Mouse (Mus musculus) megakaryocyte, embryonic 14.5 days (primary cell): ENCODE results near the gene Trim28.

Source experiments
- FLI1 ChIP-seq: IDR thresholded peaks from 2 replicates; pipeline ENCODE4 v1.6.1; 2012; ENCODE audit warnings: low read length, inconsistent platforms, mixed read lengths
- GATA1 ChIP-seq: IDR thresholded peaks from 3 replicates; pipeline ENCODE4 v1.6.1; 2012; ENCODE audit warnings: mixed read lengths, low read length, inconsistent platforms, borderline replicate concordance

DNA sequence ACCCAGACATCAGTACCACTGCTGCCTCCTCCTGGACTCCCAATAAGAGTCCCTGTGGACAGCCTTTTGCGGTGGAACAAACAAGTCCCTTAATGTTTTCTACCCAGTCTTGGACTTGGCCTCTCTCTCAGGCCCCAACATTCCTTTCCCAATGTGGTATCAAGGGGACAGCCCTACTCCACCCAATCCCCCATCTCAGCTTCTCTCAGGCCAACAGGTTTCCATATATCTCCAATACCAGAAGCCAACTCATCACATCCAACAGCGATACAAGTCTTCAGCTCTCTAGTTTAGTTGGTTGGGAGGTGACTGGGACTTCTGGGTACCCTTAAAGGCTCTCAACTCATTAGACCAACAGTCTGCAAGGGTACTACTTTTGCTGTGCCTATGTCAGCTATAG is 54.6 kb downstream of the Trim28 start:
- TF ChIP-seq GATA1 (no peak), FLI1 (no peak)
